Mouse (Mus musculus): ENCODE data around the gene H2afy2.
A peak's percentile ranks its signal among the peaks of the same experiment; 100 is the strongest.

The H2afy2 gene

GRCm38 (mm10) chr10:61723271-61723670 is 60.7 kb downstream of the H2afy2 start:
- DNase-seq (ENCODE audit: low read depth, low spot score): no peak

- DNase-seq (ENCODE audit: low read depth, low spot score): no peak
Measured at GRCm38 (mm10) chr10:61722215-61722614, 61.7 kb downstream of the H2afy2 start.

GRCm38 (mm10) chr10:61720331-61720730 is 63.6 kb downstream of the H2afy2 start:
- no peak for DNase-seq (ENCODE audit: low read depth, low spot score)

GRCm38 (mm10) chr10:61717406-61718296 is 66.3 kb downstream of the H2afy2 start:
- DNase-seq (ENCODE audit: low read depth, low spot score): no peak

GRCm38 (mm10) chr10:61715996-61716864 is 67.7 kb downstream of the H2afy2 start:
- no peak for DNase-seq (ENCODE audit: low read depth, low spot score)

GRCm38 (mm10) chr10:61715462-61715837 is 68.5 kb downstream of the H2afy2 start:
- DNase-seq (ENCODE audit: low read depth, low spot score): no peak

- DNase-seq (ENCODE audit: low read depth, low spot score): no peak
Measured at GRCm38 (mm10) chr10:61714771-61715461, 69.0 kb downstream of the H2afy2 start, which contains the start of gene Aifm2. Gene Aifm2 (plus strand): TSS chr10:61715263.

- no peak for DNase-seq (ENCODE audit: low read depth, low spot score)
Measured at GRCm38 (mm10) chr10:61714146-61714545, 69.8 kb downstream of the H2afy2 start.

- DNase-seq (ENCODE audit: low read depth, low spot score): no peak
Measured at GRCm38 (mm10) chr10:61713601-61714000, 70.3 kb downstream of the H2afy2 start.

- DNase-seq (ENCODE audit: low read depth, low spot score): no peak
Measured at GRCm38 (mm10) chr10:61706412-61707375, 77.3 kb downstream of the H2afy2 start.

- no peak for DNase-seq (ENCODE audit: low read depth, low spot score)
Measured at GRCm38 (mm10) chr10:61704663-61705062, 79.3 kb downstream of the H2afy2 start.

GRCm38 (mm10) chr10:61697028-61697427 is 86.9 kb downstream of the H2afy2 start:
- no peak for DNase-seq (ENCODE audit: low read depth, low spot score)

GRCm38 (mm10) chr10:61696560-61696823 is 87.5 kb downstream of the H2afy2 start:
- DNase-seq (ENCODE audit: low read depth, low spot score): no peak

GRCm38 (mm10) chr10:61695703-61696559 is 88.0 kb downstream of the H2afy2 start:
- DNase-seq (ENCODE audit: low read depth, low spot score): no peak

- DNase-seq (ENCODE audit: low read depth, low spot score): peak; percentile 90
Measured at GRCm38 (mm10) chr10:61694870-61695670, 88.9 kb downstream of the H2afy2 start, which contains the start of gene Tysnd1. Gene Tysnd1 (plus strand): TSS chr10:61695514.

- no peak for DNase-seq (ENCODE audit: low read depth, low spot score)
Measured at GRCm38 (mm10) chr10:61693563-61693962, 90.4 kb downstream of the H2afy2 start.

GRCm38 (mm10) chr10:61689405-61689804 is 94.5 kb downstream of the H2afy2 start:
- no peak for DNase-seq (ENCODE audit: low read depth, low spot score)

Measured in WW6 (cell line).